In genomic region chr9:102543761-102544115, GRCm38 (mm10) we compare ENCODE assay signal across 16 mouse cellular contexts. TPM values are rescaled to one million over a fixed set of nuclear protein-coding genes. Genes with fewer than 3 reads are reported as not detected.
DNase-seq lines count a peak whose midpoint lies in the region; ATAC-seq and TF ChIP-seq lines count a peak whose summit lies in the region.
"Had no signal": no experiment of that assay in that cellular context is flagged by ENCODE, and none has a peak within 500 bp of the region (broad histone marks: within the 10 kb centered on the region; RNA-seq: fewer than 3 reads in every experiment).

No protein-coding gene starts in this region.

- H3K9me3 ChIP-seq in limb, embryonic 12.5 days: no peaks in the 10 kb centered on the region
- no peaks in the 10 kb centered on the region for H3K9me3 ChIP-seq in limb, embryonic 10.5 days (replicated peaks)
- H3K9me3 ChIP-seq in forebrain, embryonic 13.5 days (replicated peaks): no peaks in the 10 kb centered on the region
- H3K9me3 ChIP-seq in hindbrain, embryonic 14.5 days (ENCODE audit: control insufficient read depth, low read length): no peaks in the 10 kb centered on the region
- no peaks in the 10 kb centered on the region for H3K9me3 ChIP-seq in midbrain, postnatal 0 days (ENCODE audit: low read length)

- H3K36me3 ChIP-seq in limb, embryonic 12.5 days: no peaks in the 10 kb centered on the region
- H3K36me3 ChIP-seq in limb, embryonic 10.5 days: no peaks in the 10 kb centered on the region
- H3K36me3 ChIP-seq in forebrain, embryonic 13.5 days (ENCODE audit: poor library complexity, severe bottlenecking): no peaks in the 10 kb centered on the region
- no peaks in the 10 kb centered on the region for H3K36me3 ChIP-seq in hindbrain, embryonic 14.5 days (replicated peaks; ENCODE audit: control insufficient read depth, insufficient read depth)
- no peaks in the 10 kb centered on the region for H3K36me3 ChIP-seq in midbrain, postnatal 0 days (ENCODE audit: insufficient read depth, low read length)

- 0 out of 2 replicates have a peak overlapping the region, but pooled peaks have one; percentile 27 for H3K9ac ChIP-seq in limb, embryonic 12.5 days (replicated peaks)
- no peak overlapping the region for H3K9ac ChIP-seq in forebrain, embryonic 13.5 days
- peak overlapping the region; percentile 68; the same call in 1 of the 2 replicates for H3K9ac ChIP-seq in hindbrain, embryonic 14.5 days
- H3K9ac ChIP-seq in midbrain, postnatal 0 days (replicated peaks; ENCODE audit: low read length, poor library complexity, severe bottlenecking): peak overlapping the region; percentile 36; the same call in 1 of the 2 replicates
- H3K9ac ChIP-seq: liver, embryonic 14.5 days had no signal

- no peak for TF ChIP-seq CTCF in midbrain, postnatal 0 days (IDR thresholded peaks at IDR 0.05)

- WGBS in limb, embryonic 12.5 days: 54% methylated on average over 2 of the region's 2 CpGs
- WGBS in limb, embryonic 10.5 days: 79% methylated on average over 2 of the region's 2 CpGs
- 16% methylated on average over 2 of the region's 2 CpGs for WGBS in forebrain, embryonic 13.5 days
- WGBS in hindbrain, embryonic 14.5 days: 8% methylated on average over 2 of the region's 2 CpGs
- WGBS in midbrain, postnatal 0 days: 17% methylated on average over 2 of the region's 2 CpGs

- DNase-seq in limb, embryonic 10.5 days (ENCODE audit: low spot score): no peak
- DNase-seq in hindbrain, embryonic 14.5 days (ENCODE audit: low spot score): no peak
- peak; percentile 40 for DNase-seq in midbrain, postnatal 0 days (ENCODE audit: low spot score)
- no peak for DNase-seq in left cerebral cortex, adult 11 months (ENCODE audit: low spot score)
- no peak for DNase-seq in embryo, embryonic 10.5 days (ENCODE audit: low spot score)
- no peak for DNase-seq in thymus, postnatal 10 days (ENCODE audit: low spot score in 2 of 2)
- DNase-seq: heart, postnatal 10 days; kidney, adult 8-10 months; right cerebral cortex, postnatal 25 days; thymus, postnatal 4 days had no signal

- no peak for ATAC-seq in limb, embryonic 12.5 days (ENCODE audit: insufficient number of reproducible peaks, insufficient read depth, low FRiP score, low TSS enrichment, low read depth)
- ATAC-seq in forebrain, embryonic 13.5 days: no peak; the same call in 1 of the 2 replicates
- no peak; the same call in 1 of the 2 replicates for ATAC-seq in hindbrain, embryonic 14.5 days (ENCODE audit: low FRiP score)
- 0 out of 2 replicates have a peak, but pooled peaks have one; percentile 6 for ATAC-seq in midbrain, postnatal 0 days (ENCODE audit: low FRiP score)
- ATAC-seq: activated CD4-positive, CD25-positive, alpha-beta regulatory T cell, adult 4 months had no signal

- H3K4me1 ChIP-seq in limb, embryonic 12.5 days (replicated peaks): peaks cover 13% of the 10 kb centered on the region
- H3K4me1 ChIP-seq in limb, embryonic 10.5 days: peaks cover 29% of the 10 kb centered on the region
- peaks cover 40% of the 10 kb centered on the region for H3K4me1 ChIP-seq in forebrain, embryonic 13.5 days
- peaks cover 43% of the 10 kb centered on the region for H3K4me1 ChIP-seq in hindbrain, embryonic 14.5 days (replicated peaks; ENCODE audit: control insufficient read depth, insufficient read depth, low read length)
- peaks cover 31% of the 10 kb centered on the region for H3K4me1 ChIP-seq in midbrain, postnatal 0 days (ENCODE audit: insufficient read depth, low read length)

- no peak overlapping the region for H3K4me3 ChIP-seq in limb, embryonic 12.5 days (replicated peaks)
- H3K4me3 ChIP-seq in limb, embryonic 10.5 days: no peak overlapping the region
- no peak overlapping the region for H3K4me3 ChIP-seq in forebrain, embryonic 13.5 days
- H3K4me3 ChIP-seq in hindbrain, embryonic 14.5 days (replicated peaks; ENCODE audit: low read length): no peak overlapping the region
- no peak overlapping the region for H3K4me3 ChIP-seq in midbrain, postnatal 0 days (ENCODE audit: low read depth, low read length)

- no peak overlapping the region for H3K4me2 ChIP-seq in limb, embryonic 12.5 days
- peak overlapping the region; percentile 75 for H3K4me2 ChIP-seq in forebrain, embryonic 13.5 days
- peak overlapping the region; percentile 68 for H3K4me2 ChIP-seq in hindbrain, embryonic 14.5 days (replicated peaks)
- H3K4me2 ChIP-seq in midbrain, postnatal 0 days (ENCODE audit: low read depth, low read length, poor library complexity, severe bottlenecking): no peak overlapping the region

- H3K27ac ChIP-seq in limb, embryonic 12.5 days: no peak overlapping the region
- H3K27ac ChIP-seq in limb, embryonic 10.5 days: no peak overlapping the region
- H3K27ac ChIP-seq in forebrain, embryonic 13.5 days: peak overlapping the region; percentile 97
- H3K27ac ChIP-seq in hindbrain, embryonic 14.5 days: peak overlapping the region; percentile 93
- H3K27ac ChIP-seq in midbrain, postnatal 0 days (ENCODE audit: low read depth, low read length): peak overlapping the region; percentile 81
- H3K27ac ChIP-seq: liver, embryonic 14.5 days had no signal

- peaks cover 70% of the 10 kb centered on the region for H3K27me3 ChIP-seq in limb, embryonic 12.5 days
- H3K27me3 ChIP-seq in limb, embryonic 10.5 days (ENCODE audit: low read depth, poor library complexity, severe bottlenecking): peaks cover 89% of the 10 kb centered on the region
- peaks cover 34% of the 10 kb centered on the region for H3K27me3 ChIP-seq in forebrain, embryonic 13.5 days
- 0 out of 2 replicates have a peak, but pooled peaks cover 4% of the 10 kb centered on the region for H3K27me3 ChIP-seq in hindbrain, embryonic 14.5 days (ENCODE audit: control insufficient read depth, insufficient read depth, low read length)
- no peaks in the 10 kb centered on the region for H3K27me3 ChIP-seq in midbrain, postnatal 0 days (ENCODE audit: insufficient read depth, low read length)

RNA-seq across cellular contexts. Expression of gene Ky, which starts 38.2 kb away (rescaled TPM):
- 0.15 and 0.70 TPM in 2 replicates for polyA plus RNA-seq in limb, embryonic 12.5 days (2016; fragmentation: Nextera tagmentation; extraction: Ambion mirVana)
- polyA plus RNA-seq in limb, embryonic 10.5 days (2016; fragmentation: Nextera tagmentation; extraction: Ambion mirVana): 0.03 and 0.06 TPM in 2 replicates
- 0.13 and 0.18 TPM in 2 replicates for polyA plus RNA-seq in forebrain, embryonic 13.5 days (2015; fragmentation: Nextera tagmentation; extraction: Ambion mirVana)
- polyA plus RNA-seq in hindbrain, embryonic 14.5 days (2014; fragmentation: Nextera tagmentation; extraction: Ambion mirVana): 0.92 and 1.4 TPM in 2 replicates
- 3.7 and 6.5 TPM in 2 replicates for total RNA-seq in midbrain, postnatal 0 days (2014; rRNA removed)
- 0.99 and 1.7 TPM in 2 replicates for polyA plus RNA-seq in midbrain, postnatal 0 days (2015; fragmentation: Nextera tagmentation; extraction: Ambion mirVana)
- total RNA-seq: megakaryocyte, adult 5-6 weeks; neutrophil, adult 5-6 weeks had no signal
- polyA plus RNA-seq: liver, embryonic 14.5 days had no signal

Comparison
In these comparisons a context has a peak if more than half of its experiments do, and no peak if none do; other contexts are left out.
1. H3K27ac ChIP-seq: peak in forebrain, embryonic 13.5 days (single experiment), hindbrain, embryonic 14.5 days (single experiment) and midbrain, postnatal 0 days (single experiment); none in limb, embryonic 12.5 days (single experiment) and limb, embryonic 10.5 days (single experiment).
2. H3K4me2 ChIP-seq: peak in forebrain, embryonic 13.5 days (single experiment) and hindbrain, embryonic 14.5 days (single experiment); none in limb, embryonic 12.5 days (single experiment) and midbrain, postnatal 0 days (single experiment).